Mouse (Mus musculus) forebrain, embryonic 10.5 days (tissue): Measurements from ENCODE around the gene Pld5. TPM values are rescaled to one million over a fixed set of nuclear protein-coding genes. Genes with fewer than 3 reads are reported as not detected.
"Not testable (repeated sequence)": the region's sequence is repeated elsewhere in the genome, so short reads cannot be mapped to it uniquely, and the experiment has no call there.

Experiments used
- DNase-seq: peaks from one replicate; pipeline ENCODE4 v3.0.0-alpha.2; 2017; ENCODE audit warnings: low spot score; ENCODE audit errors: extremely low spot score
- H3K27ac ChIP-seq: fragments of 300-500 bp; sonication (generic); 2 replicates; pipeline ENCODE4 v1.5.1; 2016; ENCODE audit warnings: mild to moderate bottlenecking
- H3K27me3 ChIP-seq: fragments of 300-500 bp; sonication (generic); 2 replicates; pipeline ENCODE4 v1.6.1; 2016; ENCODE audit warnings: mild to moderate bottlenecking; ENCODE audit not compliant: poor library complexity, severe bottlenecking
- H3K36me3 ChIP-seq: fragments of 300-500 bp; sonication (generic); replicated peaks from 2 replicates; pipeline ENCODE4 v1.6.1; 2016; ENCODE audit warnings: mild to moderate bottlenecking, moderate library complexity
- H3K4me1 ChIP-seq: fragments of 300-500 bp; sonication (generic); 2 replicates; pipeline ENCODE4 v1.6.1; 2016
- H3K4me3 ChIP-seq: fragments of 300-500 bp; sonication (generic); 2 replicates; pipeline ENCODE4 v1.5.1; 2016; ENCODE audit warnings: mild to moderate bottlenecking, moderate library complexity
- H3K9me3 ChIP-seq: fragments of 300-500 bp; sonication (generic); 2 replicates; pipeline ENCODE4 v1.6.1; 2016; ENCODE audit warnings: mild to moderate bottlenecking, moderate library complexity
- WGBS: fragments of 180-500 bp; shearing (Covaris S2); methylation state at CpG from one replicate; pipeline ENCODE4 v1.1.7; 2016; 5-methylcytosine and 5-hydroxymethylcytosine counted together
- polyA plus RNA-seq: library from polyadenylated mRNA; unstranded; fragments of >200 nt; fragmentation: Nextera tagmentation; extraction: Ambion mirVana; gene quantifications from 2 replicates; pipeline ENCODE4 v1.2.1, GENCODE M21; 2016

Gene Pld5
- polyA plus RNA-seq, 1 experiment from 2014 or later: 0.60 TPM

- Histone ChIP-seq H3K4me1 (peaks cover 6% of the 10 kb centered on the region; the same call in 1 of the 2 replicates), H3K4me3 (no peak overlapping the region), H3K27me3 (no peaks in the 10 kb centered on the region), H3K36me3 (no peaks in the 10 kb centered on the region), H3K27ac (no peak overlapping the region), H3K9me3 (no peaks in the 10 kb centered on the region)
- 42% methylated on average over 1 of the region's 1 CpGs for WGBS
- no peak for DNase-seq
These were observed 250.6 kb downstream of the Pld5 start for GRCm38 (mm10) chr1:176024501-176024900.

- Histone ChIP-seq H3K9me3 (no peaks in the 10 kb centered on the region), H3K4me1 (peaks cover 29% of the 10 kb centered on the region), H3K36me3 (no peaks in the 10 kb centered on the region), H3K4me3 (no peak overlapping the region), H3K27ac (no peak overlapping the region), H3K27me3 (peaks cover 18% of the 10 kb centered on the region; the same call in 1 of the 2 replicates)
- no peak for DNase-seq
- WGBS: 97% methylated on average over 3 of the region's 3 CpGs
These were observed 256.6 kb downstream of the Pld5 start for GRCm38 (mm10) chr1:176018523-176018922.

GRCm38 (mm10) chr1:176016076-176016475 is 259.0 kb downstream of the Pld5 start:
- Histone ChIP-seq H3K27me3 (peaks cover 24% of the 10 kb centered on the region; the same call in 1 of the 2 replicates), H3K4me3 (no peak overlapping the region), H3K9me3 (no peaks in the 10 kb centered on the region), H3K36me3 (no peaks in the 10 kb centered on the region), H3K27ac (0 out of 2 replicates have a peak overlapping the region, but pooled peaks have one; percentile 26), H3K4me1 (peaks cover 39% of the 10 kb centered on the region)
- no peak for DNase-seq
- WGBS: 70% methylated on average over 3 of the region's 3 CpGs

- DNase-seq: no peak
These were observed 261.4 kb downstream of the Pld5 start for GRCm38 (mm10) chr1:176013497-176014268.

GRCm38 (mm10) chr1:176011535-176011934 is 263.6 kb downstream of the Pld5 start:
- H3K27me3 ChIP-seq: peaks cover 25% of the 10 kb centered on the region; the same call in 1 of the 2 replicates
- H3K4me3 ChIP-seq: no peak overlapping the region
- no peak for DNase-seq

More at GRCm38 (mm10) chr1:176013497-176014268, 261.4 kb downstream of the Pld5 start:
- Histone ChIP-seq H3K9me3 (no peaks in the 10 kb centered on the region), H3K27ac (peak overlapping the region; percentile 58; the same call in 1 of the 2 replicates), H3K4me1 (peaks cover 39% of the 10 kb centered on the region), H3K36me3 (no peaks in the 10 kb centered on the region), H3K4me3 (no peak overlapping the region), H3K27me3 (peaks cover 27% of the 10 kb centered on the region; the same call in 1 of the 2 replicates)
- 11% methylated on average over 3 of the region's 3 CpGs for WGBS

GRCm38 (mm10) chr1:176011072-176011471 is 264.0 kb downstream of the Pld5 start:
- no peaks in the 10 kb centered on the region for H3K36me3 ChIP-seq
- H3K27ac ChIP-seq: no peak overlapping the region
- H3K9me3 ChIP-seq: no peaks in the 10 kb centered on the region
- DNase-seq: no peak
- H3K4me3 ChIP-seq: no peak overlapping the region
- peaks cover 28% of the 10 kb centered on the region for H3K4me1 ChIP-seq
- peaks cover 20% of the 10 kb centered on the region; the same call in 1 of the 2 replicates for H3K27me3 ChIP-seq

More at GRCm38 (mm10) chr1:176011535-176011934, 263.6 kb downstream of the Pld5 start:
- Histone ChIP-seq H3K27ac (no peak overlapping the region), H3K4me1 (peaks cover 33% of the 10 kb centered on the region), H3K9me3 (no peaks in the 10 kb centered on the region), H3K36me3 (no peaks in the 10 kb centered on the region)

GRCm38 (mm10) chr1:176008411-176008810 is 266.7 kb downstream of the Pld5 start:
- peaks cover 9% of the 10 kb centered on the region for H3K4me1 ChIP-seq
- 87% methylated on average over 2 of the region's 2 CpGs for WGBS

GRCm38 (mm10) chr1:176000599-176000998 is 274.5 kb downstream of the Pld5 start:
- Histone ChIP-seq H3K4me1 (0 out of 2 replicates have a peak, but pooled peaks cover 6% of the 10 kb centered on the region), H3K27me3 (no peaks in the 10 kb centered on the region), H3K27ac (no peak overlapping the region), H3K4me3 (no peak overlapping the region), H3K36me3 (no peaks in the 10 kb centered on the region), H3K9me3 (no peaks in the 10 kb centered on the region)
- DNase-seq: no peak
- WGBS: 85% methylated on average over 5 of the region's 5 CpGs

More at GRCm38 (mm10) chr1:176008411-176008810, 266.7 kb downstream of the Pld5 start:
- H3K27ac ChIP-seq: no peak overlapping the region
- peaks cover 9% of the 10 kb centered on the region; the same call in 1 of the 2 replicates for H3K27me3 ChIP-seq
- no peaks in the 10 kb centered on the region for H3K9me3 ChIP-seq
- no peak for DNase-seq
- H3K4me3 ChIP-seq: no peak overlapping the region
- H3K36me3 ChIP-seq: no peaks in the 10 kb centered on the region

GRCm38 (mm10) chr1:175997076-175997651 is 277.9 kb downstream of the Pld5 start:
- Histone ChIP-seq H3K27me3 (no peaks in the 10 kb centered on the region), H3K4me3 (no peak overlapping the region), H3K9me3 (no peaks in the 10 kb centered on the region), H3K4me1 (0 out of 2 replicates have a peak, but pooled peaks cover 6% of the 10 kb centered on the region), H3K36me3 (no peaks in the 10 kb centered on the region), H3K27ac (no peak overlapping the region)
- WGBS: 71% methylated on average over 7 of the region's 7 CpGs
- DNase-seq: no peak

GRCm38 (mm10) chr1:175988912-175989311 is 286.2 kb downstream of the Pld5 start:
- no peak for DNase-seq
- 90% methylated on average over 4 of the region's 4 CpGs for WGBS

GRCm38 (mm10) chr1:175988448-175988847 is 286.7 kb downstream of the Pld5 start:
- H3K27ac ChIP-seq: no peak overlapping the region
- no peak for DNase-seq
- H3K4me3 ChIP-seq: no peak overlapping the region
- no peaks in the 10 kb centered on the region for H3K9me3 ChIP-seq
- H3K27me3 ChIP-seq: no peaks in the 10 kb centered on the region
- 92% methylated on average over 5 of the region's 5 CpGs for WGBS
- H3K36me3 ChIP-seq: no peaks in the 10 kb centered on the region
- H3K4me1 ChIP-seq: no peaks in the 10 kb centered on the region

More at GRCm38 (mm10) chr1:175988912-175989311, 286.2 kb downstream of the Pld5 start:
- H3K27me3 ChIP-seq: no peaks in the 10 kb centered on the region
- no peaks in the 10 kb centered on the region for H3K36me3 ChIP-seq
- no peak overlapping the region for H3K27ac ChIP-seq
- H3K4me3 ChIP-seq: no peak overlapping the region
- H3K4me1 ChIP-seq: no peaks in the 10 kb centered on the region
- H3K9me3 ChIP-seq: no peaks in the 10 kb centered on the region

- H3K36me3 ChIP-seq, H3K4me1 ChIP-seq, H3K27me3 ChIP-seq, H3K9me3 ChIP-seq, H3K27ac ChIP-seq, H3K4me3 ChIP-seq, DNase-seq: not testable (repeated sequence)
- WGBS: 97% methylated on average over 7 of the region's 7 CpGs
These were observed 296.1 kb downstream of the Pld5 start, which contains the start of gene Rbm8a2 for GRCm38 (mm10) chr1:175979014-175979413. Gene Rbm8a2 (minus strand): TSS chr1:175979114.

- H3K9me3 ChIP-seq: no peaks in the 10 kb centered on the region; the same call in 1 of the 2 replicates
- DNase-seq: no peak
- peaks cover 7% of the 10 kb centered on the region; the same call in 1 of the 2 replicates for H3K4me1 ChIP-seq
- no peaks in the 10 kb centered on the region for H3K36me3 ChIP-seq
- WGBS: 76% methylated on average over 5 of the region's 5 CpGs
- H3K4me3 ChIP-seq: no peak overlapping the region
- no peak overlapping the region for H3K27ac ChIP-seq
- H3K27me3 ChIP-seq: no peaks in the 10 kb centered on the region
These were observed 304.4 kb downstream of the Pld5 start for GRCm38 (mm10) chr1:175970710-175971109.
